Mouse (Mus musculus) heart, adult 2 months (tissue): ENCODE measurements around the gene Cir1.

Experiments
- CTCF ChIP-seq: fragments of 200-600 bp; IDR thresholded peaks from 2 replicates; pipeline ENCODE4 v1.8.1; 2022; ENCODE audit warnings: antibody characterized with exemption, mild to moderate bottlenecking, moderate library complexity
- POLR2A ChIP-seq: fragments of 200-500 bp; IDR thresholded peaks from 2 replicates; pipeline ENCODE4 v1.6.1; 2011; ENCODE audit warnings: mild to moderate bottlenecking, low read depth, low read length, control low read depth; ENCODE audit not compliant: insufficient read depth

DNA sequence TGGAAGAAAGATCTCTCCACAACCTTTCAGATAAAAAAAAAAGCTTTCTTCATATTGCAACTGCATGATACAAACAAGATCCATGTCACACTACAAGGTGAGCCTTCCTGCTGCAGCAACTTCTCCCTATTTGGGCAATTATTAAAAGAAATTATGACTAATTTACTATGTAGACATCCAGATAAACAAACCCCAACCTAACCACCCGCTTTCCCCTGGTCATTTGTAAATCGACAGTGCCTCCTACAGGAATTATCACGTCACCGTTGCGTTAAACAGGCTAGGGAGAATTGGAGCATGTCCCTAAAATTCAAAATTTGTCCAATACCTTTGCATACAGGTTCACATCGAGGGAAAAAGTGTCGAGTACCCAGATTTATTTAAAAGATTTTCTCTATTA lies 30.8 kb downstream of the Cir1 start:
- TF ChIP-seq CTCF (peak; percentile 42), POLR2A (no peak)
